Mouse (Mus musculus) brain, embryonic 14.5 days (tissue): ENCODE data around the gene Olfm3.

ENCODE experiments used
- CTCF ChIP-seq: fragments of 200-500 bp; IDR thresholded peaks from 2 replicates; pipeline ENCODE4 v1.5.1; 2012; ENCODE audit warnings: inconsistent platforms, mild to moderate bottlenecking, moderate library complexity, borderline replicate concordance; ENCODE audit not compliant: insufficient read depth, insufficient read length; ENCODE audit errors: extremely low read depth
- POLR2A ChIP-seq: fragments of 200-500 bp; IDR thresholded peaks from 2 replicates; pipeline ENCODE4 v1.6.1; 2012; ENCODE audit warnings: mild to moderate bottlenecking, inconsistent platforms, borderline replicate concordance; ENCODE audit not compliant: poor library complexity, insufficient read depth, insufficient read length, severe bottlenecking; ENCODE audit errors: extremely low read depth

- TF ChIP-seq POLR2A = no peak
- TF ChIP-seq CTCF = no peak
These were observed 200.4 kb downstream of the Olfm3 start for GRCm38 (mm10) chr3:115104155-115104801.
